Mouse (Mus musculus) heart, embryonic 12.5 days (tissue): Measurements from ENCODE around the gene Ret. TPM values are rescaled to one million over a fixed set of nuclear protein-coding genes. Genes with fewer than 3 reads are reported as not detected.

Experiments
- polyA plus RNA-seq: library from polyadenylated mRNA; unstranded; fragments of >200 nt; fragmentation: Nextera tagmentation; extraction: Ambion mirVana; gene quantifications from 2 replicates; pipeline ENCODE4 v1.2.1, GENCODE M21; 2016

Gene Ret
- polyA plus RNA-seq, 1 experiment from 2014 or later = 0.11 TPM

Other genes with a start within 250 kb of the Ret start
- 0.51 and 1.1 TPM in 2 replicates for gene Rasgef1a, start 186.3 kb downstream of the Ret start, polyA plus RNA-seq
- 12.6 and 13.0 TPM in 2 replicates for gene Csgalnact2, start 58.6 kb downstream of the Ret start, polyA plus RNA-seq
- 29.7 and 31.5 TPM in 2 replicates for gene Bms1, start 221.8 kb upstream of the Ret start, polyA plus RNA-seq